Mouse (Mus musculus): ENCODE measurements around the gene Gm3127.
"Not testable (repeated sequence)": the region's sequence is repeated elsewhere in the genome, so short reads cannot be mapped to it uniquely, and the experiment has no call there.

The Gm3127 gene

GRCm38 (mm10) chr14:4164730-4165129 is at the start of gene Gm3127:
Gene Gm3127 (plus strand): TSS chr14:4165030.
- not testable (repeated sequence) for DNase-seq (ENCODE audit: low spot score in 2 of 2)

- DNase-seq (ENCODE audit: low spot score in 2 of 2): peak in 1 of 2 experiments; percentile 58
Measured at GRCm38 (mm10) chr14:4141646-4142045, 23.2 kb upstream of the Gm3127 start.

GRCm38 (mm10) chr14:4182030-4182429 is 17.2 kb downstream of the Gm3127 start:
- DNase-seq (ENCODE audit: low spot score in 2 of 2): not testable (repeated sequence)

GRCm38 (mm10) chr14:4182491-4183210 is 17.8 kb downstream of the Gm3127 start, which contains the start of gene Gm2974:
Gene Gm2974 (plus strand): TSS chr14:4182576.
- DNase-seq (ENCODE audit: low spot score in 2 of 2): peak; percentile 14 to 59

- DNase-seq (ENCODE audit: low spot score in 2 of 2): not testable (repeated sequence)
Measured at GRCm38 (mm10) chr14:4183375-4183774, 18.5 kb downstream of the Gm3127 start.
